Mouse (Mus musculus) erythroblast, embryonic 14.5 days (primary cell): ENCODE measurements around the gene Degs2.

Experiments used
- GATA1 ChIP-seq: IDR thresholded peaks from 2 replicates; pipeline ENCODE4 v1.6.1; 2012; ENCODE audit warnings: low read length, inconsistent platforms, mixed read lengths
- TAL1 ChIP-seq: IDR thresholded peaks from 3 replicates; pipeline ENCODE4 v1.6.1; 2012; ENCODE audit warnings: low read length, inconsistent platforms, mixed read lengths

GRCm38 (mm10) chr12:108686926-108687325, 15.2 kb downstream of the Degs2 start:
- TF ChIP-seq GATA1 (no peak), TAL1 (no peak)
